Mouse (Mus musculus): ENCODE measurements around the gene Caln1. TPM values are rescaled to one million over a fixed set of nuclear protein-coding genes. Genes with fewer than 3 reads are reported as not detected.

Caln1 gene
- 0.27 and 0.89 TPM in 2 replicates for polyA plus RNA-seq (2016; fragmentation: Nextera tagmentation; extraction: Ambion mirVana)

GRCm38 (mm10) chr5:130369237-130369636 lies at the start of gene Caln1:
TSS of gene Caln1 (plus strand) at chr5:130369455.
- WGBS, result 92% methylated on average over 11 of the region's 11 CpGs
- Histone ChIP-seq H3K9me3 (no peaks in the 10 kb centered on the region), H3K27ac (replicated peaks) (no peak within 1 kb of the TSS), H3K4me1 (no peaks in the 10 kb centered on the region), H3K4me3 (no peak within 1 kb of the TSS), H3K27me3 (replicated peaks; ENCODE audit: low read depth, poor library complexity, severe bottlenecking) (no peaks in the 10 kb centered on the region), H3K36me3 (replicated peaks) (no peaks in the 10 kb centered on the region)
- no peak for DNase-seq (ENCODE audit: low spot score)

DNA sequence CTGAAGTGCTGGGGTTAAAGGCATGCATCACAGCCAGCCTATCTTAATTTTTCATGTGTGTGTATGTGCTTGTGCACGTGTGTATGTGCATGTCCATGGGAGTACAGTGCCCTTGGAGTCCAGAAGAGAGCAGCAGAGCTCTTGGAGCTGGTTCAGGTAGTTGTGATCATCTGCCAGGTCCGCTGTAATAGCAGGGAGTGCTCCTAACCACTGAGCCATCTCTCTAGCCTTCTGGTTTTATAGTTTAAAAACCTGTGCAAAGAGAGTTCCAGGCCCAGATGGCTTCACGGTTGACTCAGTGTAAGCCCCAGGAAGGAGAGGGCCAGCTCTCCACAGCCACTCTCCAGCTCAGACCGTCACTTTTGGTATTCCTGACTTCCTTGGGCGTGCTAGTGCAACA lies 49.5 kb upstream of the Caln1 start:
- H3K9me3 ChIP-seq, result peaks cover 3% of the 10 kb centered on the region; the same call in 1 of the 2 replicates
- 90% methylated on average over 5 of the region's 5 CpGs for WGBS
- H3K27me3 ChIP-seq (replicated peaks; ENCODE audit: low read depth, poor library complexity, severe bottlenecking), result no peaks in the 10 kb centered on the region
- no peak overlapping the region for H3K4me3 ChIP-seq
- H3K4me1 ChIP-seq, result 0 out of 2 replicates have a peak, but pooled peaks cover 3% of the 10 kb centered on the region
- DNase-seq (ENCODE audit: low spot score), result no peak
- H3K27ac ChIP-seq (replicated peaks), result no peak overlapping the region
- peaks cover 53% of the 10 kb centered on the region for H3K36me3 ChIP-seq (replicated peaks)

- peaks cover 3% of the 10 kb centered on the region; the same call in 1 of the 2 replicates for H3K9me3 ChIP-seq
- peaks cover 53% of the 10 kb centered on the region for H3K36me3 ChIP-seq (replicated peaks)
- no peak overlapping the region for H3K4me3 ChIP-seq
- DNase-seq (ENCODE audit: low spot score), result peak; percentile 15
- WGBS, result 78% methylated on average over 3 of the region's 3 CpGs
- H3K27me3 ChIP-seq (replicated peaks; ENCODE audit: low read depth, poor library complexity, severe bottlenecking), result no peaks in the 10 kb centered on the region
- no peak overlapping the region for H3K27ac ChIP-seq (replicated peaks)
- H3K4me1 ChIP-seq, result 0 out of 2 replicates have a peak, but pooled peaks cover 2% of the 10 kb centered on the region
Measured at GRCm38 (mm10) chr5:130320485-130320884, 48.8 kb upstream of the Caln1 start.

GRCm38 (mm10) chr5:130325486-130325885 lies 43.8 kb upstream of the Caln1 start:
- Histone ChIP-seq H3K27me3 (replicated peaks; ENCODE audit: low read depth, poor library complexity, severe bottlenecking) (no peaks in the 10 kb centered on the region), H3K27ac (replicated peaks) (no peak overlapping the region), H3K9me3 (peaks cover 3% of the 10 kb centered on the region; the same call in 1 of the 2 replicates), H3K36me3 (replicated peaks) (peaks cover 53% of the 10 kb centered on the region), H3K4me3 (no peak overlapping the region), H3K4me1 (no peaks in the 10 kb centered on the region)
- 93% methylated on average over 8 of the region's 8 CpGs for WGBS
- DNase-seq (ENCODE audit: low spot score), result no peak

DNA sequence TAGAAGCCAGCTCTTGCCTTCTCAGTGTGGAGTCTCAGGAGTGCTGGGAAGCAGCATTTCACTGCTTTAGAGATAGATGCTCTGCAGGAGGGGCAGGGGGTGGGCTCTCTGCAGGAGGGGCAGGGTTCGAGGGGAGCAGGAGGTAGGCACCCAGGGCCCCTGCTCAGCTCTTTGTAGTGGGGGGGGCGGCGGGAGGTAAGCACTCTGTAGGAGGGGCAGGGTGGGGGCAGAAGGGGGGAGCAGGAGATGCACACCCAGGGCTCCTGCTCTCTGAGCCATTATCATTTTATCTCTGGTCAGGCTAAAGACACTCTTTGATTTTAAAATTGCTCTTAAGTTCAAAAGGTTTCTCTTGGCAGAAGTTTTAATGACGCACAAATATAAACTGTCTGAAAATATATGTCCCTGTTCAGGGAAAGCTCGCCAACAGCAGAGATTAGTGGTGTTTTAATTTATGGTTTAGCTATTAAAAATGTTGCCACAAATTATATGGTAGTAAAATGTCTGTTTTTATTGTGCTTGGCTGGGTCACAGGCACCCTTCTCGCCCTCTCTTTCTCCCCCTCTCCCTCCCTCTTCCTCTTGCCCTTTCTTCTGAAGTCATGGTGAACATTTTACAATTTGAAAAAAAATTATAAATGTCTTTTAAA lies 41.5 kb upstream of the Caln1 start:
- peaks cover 3% of the 10 kb centered on the region; the same call in 1 of the 2 replicates for H3K9me3 ChIP-seq
- no peaks in the 10 kb centered on the region for H3K4me1 ChIP-seq
- no peak for DNase-seq (ENCODE audit: low spot score)
- 84% methylated on average over 6 of the region's 6 CpGs for WGBS
- H3K36me3 ChIP-seq (replicated peaks), result peaks cover 53% of the 10 kb centered on the region
- H3K27me3 ChIP-seq (replicated peaks; ENCODE audit: low read depth, poor library complexity, severe bottlenecking), result no peaks in the 10 kb centered on the region
- H3K4me3 ChIP-seq, result no peak overlapping the region
- H3K27ac ChIP-seq (replicated peaks), result no peak overlapping the region

- no peak for DNase-seq (ENCODE audit: low spot score)
- H3K4me3 ChIP-seq, result no peak overlapping the region
- 91% methylated on average over 9 of the region's 9 CpGs for WGBS
- peaks cover 3% of the 10 kb centered on the region; the same call in 1 of the 2 replicates for H3K9me3 ChIP-seq
- H3K4me1 ChIP-seq, result no peaks in the 10 kb centered on the region
- H3K36me3 ChIP-seq (replicated peaks), result peaks cover 52% of the 10 kb centered on the region
- no peaks in the 10 kb centered on the region for H3K27me3 ChIP-seq (replicated peaks; ENCODE audit: low read depth, poor library complexity, severe bottlenecking)
- H3K27ac ChIP-seq (replicated peaks), result no peak overlapping the region
Measured at GRCm38 (mm10) chr5:130328366-130328765, 40.9 kb upstream of the Caln1 start.

- no peaks in the 10 kb centered on the region for H3K27me3 ChIP-seq (replicated peaks; ENCODE audit: low read depth, poor library complexity, severe bottlenecking)
- no peak overlapping the region for H3K4me3 ChIP-seq
- no peak for DNase-seq (ENCODE audit: low spot score)
- peaks cover 44% of the 10 kb centered on the region for H3K36me3 ChIP-seq (replicated peaks)
- WGBS, result 84% methylated on average over 2 of the region's 2 CpGs
- no peaks in the 10 kb centered on the region for H3K4me1 ChIP-seq
- no peaks in the 10 kb centered on the region; the same call in 1 of the 2 replicates for H3K9me3 ChIP-seq
- no peak overlapping the region for H3K27ac ChIP-seq (replicated peaks)
Measured at GRCm38 (mm10) chr5:130329889-130330288, 39.4 kb upstream of the Caln1 start.

DNA sequence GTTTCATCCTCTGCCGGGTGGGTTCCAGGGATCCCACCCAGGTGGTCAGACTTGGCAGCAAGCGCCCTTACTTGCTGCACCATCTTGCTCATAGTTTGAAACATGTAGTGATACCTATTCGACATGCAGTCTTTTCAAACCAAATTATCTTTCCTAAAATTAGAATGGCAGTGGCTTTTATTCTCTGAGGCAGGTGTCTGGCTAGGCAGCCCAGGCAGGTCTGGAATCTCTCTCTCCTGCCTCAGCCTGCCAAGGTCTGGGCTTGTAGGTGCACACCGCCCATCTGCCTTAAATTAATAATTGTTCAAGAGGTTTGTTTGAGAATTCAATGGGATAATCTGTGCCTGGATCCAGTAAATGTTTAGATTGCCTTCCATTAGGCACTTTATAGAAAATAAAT lies 38.5 kb upstream of the Caln1 start:
- Histone ChIP-seq H3K4me3 (no peak overlapping the region), H3K36me3 (replicated peaks) (peaks cover 44% of the 10 kb centered on the region)
- DNase-seq (ENCODE audit: low spot score), result no peak

DNA sequence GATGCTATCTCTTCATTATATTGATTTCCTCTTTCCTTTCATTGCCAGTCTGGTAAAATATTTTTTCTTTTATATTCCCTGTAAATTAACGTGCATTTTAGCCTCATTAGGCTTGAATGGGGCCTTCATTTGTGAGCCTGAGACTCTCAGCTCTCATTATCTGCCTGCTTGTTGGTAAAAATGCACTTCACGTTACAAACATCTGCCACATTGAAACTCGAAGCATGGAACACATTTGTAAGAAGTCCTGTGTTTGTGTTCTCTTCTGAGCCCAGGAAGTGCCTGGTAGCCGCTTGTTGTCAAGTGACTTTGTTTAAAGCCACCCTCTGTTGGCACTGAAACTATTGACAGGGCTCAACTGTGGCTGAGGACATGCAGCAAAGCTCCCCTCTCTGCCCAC lies 38.0 kb upstream of the Caln1 start:
- 75% methylated on average over 4 of the region's 4 CpGs for WGBS

More for the DNA sequence above, 38.5 kb upstream of the Caln1 start:
- H3K27me3 ChIP-seq (replicated peaks; ENCODE audit: low read depth, poor library complexity, severe bottlenecking), result no peaks in the 10 kb centered on the region
- no peaks in the 10 kb centered on the region for H3K4me1 ChIP-seq
- WGBS, result 93% methylated on average over 4 of the region's 4 CpGs
- H3K27ac ChIP-seq (replicated peaks), result no peak overlapping the region
- H3K9me3 ChIP-seq, result peaks cover 5% of the 10 kb centered on the region; the same call in 1 of the 2 replicates

DNA sequence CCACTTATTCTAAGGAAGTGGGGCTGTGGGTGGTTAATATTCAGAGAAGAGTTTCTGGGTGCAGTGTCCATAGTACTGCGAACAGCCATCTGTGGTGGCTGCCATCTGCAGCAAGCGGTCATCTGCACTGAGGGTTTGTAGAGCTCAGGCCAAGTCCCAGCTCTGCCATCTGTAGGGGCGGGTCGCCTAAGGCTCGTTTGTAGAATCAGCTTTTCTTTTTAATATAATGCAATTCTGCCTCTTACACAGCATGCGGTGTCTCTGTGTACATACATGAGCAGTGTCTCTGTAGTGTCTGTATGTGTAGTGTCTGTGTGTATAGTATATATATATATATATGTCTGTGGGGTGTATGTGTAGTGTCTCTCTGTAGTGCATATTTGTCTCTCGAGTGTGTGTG lies 35.7 kb upstream of the Caln1 start:
- DNase-seq (ENCODE audit: low spot score), result no peak
- Histone ChIP-seq H3K4me3 (no peak overlapping the region), H3K9me3 (peaks cover 5% of the 10 kb centered on the region; the same call in 1 of the 2 replicates), H3K27ac (replicated peaks) (no peak overlapping the region), H3K4me1 (no peaks in the 10 kb centered on the region), H3K27me3 (replicated peaks; ENCODE audit: low read depth, poor library complexity, severe bottlenecking) (no peaks in the 10 kb centered on the region), H3K36me3 (replicated peaks) (peaks cover 55% of the 10 kb centered on the region)
- 92% methylated on average over 7 of the region's 7 CpGs for WGBS

More for the DNA sequence above, 38.0 kb upstream of the Caln1 start:
- H3K9me3 ChIP-seq, result peaks cover 5% of the 10 kb centered on the region; the same call in 1 of the 2 replicates
- DNase-seq (ENCODE audit: low spot score), result no peak
- no peaks in the 10 kb centered on the region for H3K4me1 ChIP-seq
- H3K27me3 ChIP-seq (replicated peaks; ENCODE audit: low read depth, poor library complexity, severe bottlenecking), result no peaks in the 10 kb centered on the region
- H3K36me3 ChIP-seq (replicated peaks), result peaks cover 44% of the 10 kb centered on the region
- no peak overlapping the region for H3K4me3 ChIP-seq
- H3K27ac ChIP-seq (replicated peaks), result peak overlapping the region; percentile 48; the same call in 1 of the 2 replicates

DNA sequence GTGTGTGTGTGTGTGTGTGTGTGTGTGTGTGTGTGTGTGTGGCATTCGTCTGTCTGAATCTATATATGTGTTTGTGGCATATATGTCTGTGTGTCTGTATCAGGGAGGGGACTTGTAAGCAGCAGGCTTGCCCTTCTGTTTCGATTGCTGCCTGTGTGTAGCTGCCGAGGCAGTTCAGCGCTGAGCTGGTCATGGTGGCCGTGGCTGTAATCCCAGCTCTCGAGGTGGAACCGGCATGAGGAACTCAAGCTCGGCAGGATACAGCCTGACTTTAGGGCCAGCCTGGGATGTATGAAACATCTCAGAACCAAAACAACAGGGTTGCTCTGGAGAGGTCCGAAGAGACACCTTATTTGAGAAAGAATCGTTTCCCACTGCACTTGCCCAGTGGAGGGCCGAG lies 35.3 kb upstream of the Caln1 start:
- WGBS, result 94% methylated on average over 11 of the region's 11 CpGs
- H3K27me3 ChIP-seq (replicated peaks; ENCODE audit: low read depth, poor library complexity, severe bottlenecking), result no peaks in the 10 kb centered on the region
- DNase-seq (ENCODE audit: low spot score), result no peak
- peaks cover 51% of the 10 kb centered on the region for H3K36me3 ChIP-seq (replicated peaks)
- no peaks in the 10 kb centered on the region for H3K4me1 ChIP-seq
- peaks cover 5% of the 10 kb centered on the region; the same call in 1 of the 2 replicates for H3K9me3 ChIP-seq
- H3K4me3 ChIP-seq, result no peak overlapping the region
- no peak overlapping the region for H3K27ac ChIP-seq (replicated peaks)

- no peaks in the 10 kb centered on the region for H3K4me1 ChIP-seq
- H3K27me3 ChIP-seq (replicated peaks; ENCODE audit: low read depth, poor library complexity, severe bottlenecking), result no peaks in the 10 kb centered on the region
- no peak overlapping the region for H3K27ac ChIP-seq (replicated peaks)
- no peak for DNase-seq (ENCODE audit: low spot score)
- peaks cover 51% of the 10 kb centered on the region for H3K36me3 ChIP-seq (replicated peaks)
- 96% methylated on average over 4 of the region's 4 CpGs for WGBS
- peaks cover 5% of the 10 kb centered on the region; the same call in 1 of the 2 replicates for H3K9me3 ChIP-seq
- no peak overlapping the region for H3K4me3 ChIP-seq
Measured at GRCm38 (mm10) chr5:130335462-130335861, 33.8 kb upstream of the Caln1 start.

- no peak overlapping the region for H3K27ac ChIP-seq (replicated peaks)
- 93% methylated on average over 15 of the region's 15 CpGs for WGBS
- DNase-seq (ENCODE audit: low spot score), result no peak
- H3K27me3 ChIP-seq (replicated peaks; ENCODE audit: low read depth, poor library complexity, severe bottlenecking), result no peaks in the 10 kb centered on the region
- H3K4me3 ChIP-seq, result no peak overlapping the region
- H3K4me1 ChIP-seq, result no peaks in the 10 kb centered on the region
- H3K36me3 ChIP-seq (replicated peaks), result peaks cover 79% of the 10 kb centered on the region
- H3K9me3 ChIP-seq, result no peaks in the 10 kb centered on the region
Measured at GRCm38 (mm10) chr5:130340656-130341055, 28.6 kb upstream of the Caln1 start.
